22 mouse cellular contexts compared by ENCODE assay signal in genomic region chr13:71617198-71617597, GRCm38 (mm10).
A peak's percentile ranks its signal among the peaks of the same experiment; 100 is the strongest.
DNase-seq lines count a peak whose midpoint lies in the region; ATAC-seq and TF ChIP-seq lines count a peak whose summit lies in the region.
"Had no signal": no experiment of that assay in that cellular context is flagged by ENCODE, and none has a peak within 500 bp of the region (broad histone marks: within the 10 kb centered on the region; RNA-seq: fewer than 3 reads in every experiment).

No protein-coding gene starts in this region.

- H3K9ac ChIP-seq in lung, embryonic 14.5 days = no peak overlapping the region
- no peak overlapping the region for H3K9ac ChIP-seq in embryonic facial prominence, embryonic 14.5 days (ENCODE audit: low read depth, low read length)
- no peak overlapping the region for H3K9ac ChIP-seq in stomach, embryonic 14.5 days (replicated peaks; ENCODE audit: low read depth, low read length)
- H3K9ac ChIP-seq: forebrain, embryonic 12.5 days; heart, embryonic 12.5 days; liver, embryonic 13.5 days; midbrain, embryonic 13.5 days had no signal

- H3K9me3 ChIP-seq in lung, embryonic 14.5 days (ENCODE audit: low read depth, low read length) = no peaks in the 10 kb centered on the region
- H3K9me3 ChIP-seq in embryonic facial prominence, embryonic 14.5 days (ENCODE audit: control insufficient read depth, low read length) = no peaks in the 10 kb centered on the region
- no peaks in the 10 kb centered on the region for H3K9me3 ChIP-seq in stomach, embryonic 14.5 days (ENCODE audit: control insufficient read depth, low read depth, low read length)
- H3K9me3 ChIP-seq: forebrain, embryonic 12.5 days; heart, embryonic 12.5 days; liver, embryonic 13.5 days; midbrain, embryonic 13.5 days had no signal

- 34% methylated on average over 2 of the region's 2 CpGs for WGBS in lung, embryonic 14.5 days
- WGBS in embryonic facial prominence, embryonic 14.5 days = 23% methylated on average over 2 of the region's 2 CpGs
- 22% methylated on average over 2 of the region's 2 CpGs for WGBS in stomach, embryonic 14.5 days

- DNase-seq in lung, embryonic 14.5 days = peak; percentile 47
- no peak for DNase-seq in lung, postnatal 14 days
- peak; percentile 2 for DNase-seq in embryo, embryonic 11.5 days (ENCODE audit: low read depth, low spot score)
- peak; percentile 63 for DNase-seq in embryonic facial prominence, embryonic 14.5 days (ENCODE audit: low spot score)
- no peak for DNase-seq in gastrocnemius, postnatal 36 days
- DNase-seq in layer of hippocampus, postnatal 14 days (ENCODE audit: low spot score in 2 of 2) = no peak
- no peak for DNase-seq in MN1 (ENCODE audit: low spot score)
- DNase-seq: adrenal gland, adult 2 months; cerebellum, postnatal 10 days; gastrocnemius, postnatal 25 days; heart, postnatal 4 days; kidney, postnatal 25 days; layer of hippocampus, adult 9-11 months; liver, embryonic 13.5 days; right cerebral cortex, postnatal 25 days; thymus, adult 18-20 months had no signal

- intact Hi-C loops in gastrocnemius, postnatal 36 days (cut with DNase I) = no loop called here

- peak overlapping the region; percentile 69 for H3K27ac ChIP-seq in lung, embryonic 14.5 days (ENCODE audit: low read depth)
- H3K27ac ChIP-seq in embryonic facial prominence, embryonic 14.5 days (replicated peaks; ENCODE audit: low read depth, low read length) = no peak overlapping the region
- H3K27ac ChIP-seq in stomach, embryonic 14.5 days (ENCODE audit: low read length) = no peak overlapping the region
- H3K27ac ChIP-seq: forebrain, embryonic 12.5 days; liver, embryonic 13.5 days; macrophage; midbrain, embryonic 13.5 days had no signal

- H3K36me3 ChIP-seq in lung, embryonic 14.5 days (ENCODE audit: insufficient read depth) = no peaks in the 10 kb centered on the region
- H3K36me3 ChIP-seq in embryonic facial prominence, embryonic 14.5 days (ENCODE audit: control insufficient read depth, insufficient read depth, low read length) = no peaks in the 10 kb centered on the region
- H3K36me3 ChIP-seq in stomach, embryonic 14.5 days (ENCODE audit: control insufficient read depth, insufficient read depth, low read length) = no peaks in the 10 kb centered on the region
- H3K36me3 ChIP-seq: forebrain, embryonic 12.5 days; G1E; heart, embryonic 12.5 days; liver, embryonic 13.5 days; midbrain, embryonic 13.5 days had no signal

- peaks cover 4% of the 10 kb centered on the region; the same call in 1 of the 2 replicates for H3K4me1 ChIP-seq in lung, embryonic 14.5 days (ENCODE audit: insufficient read depth)
- no peaks in the 10 kb centered on the region; the same call in 1 of the 2 replicates for H3K4me1 ChIP-seq in embryonic facial prominence, embryonic 14.5 days (ENCODE audit: control insufficient read depth, insufficient read depth, low read length)
- H3K4me1 ChIP-seq in stomach, embryonic 14.5 days (ENCODE audit: control insufficient read depth, insufficient read depth, low read length) = no peaks in the 10 kb centered on the region
- H3K4me1 ChIP-seq: forebrain, embryonic 12.5 days; liver, embryonic 13.5 days; midbrain, embryonic 13.5 days had no signal

- TF ChIP-seq CTCF in lung, embryonic 14.5 days (IDR thresholded peaks at IDR 0.05; ENCODE audit: low read depth) = no peak

- no peak overlapping the region for H3K4me3 ChIP-seq in lung, embryonic 14.5 days (ENCODE audit: low read depth, low read length)
- no peak overlapping the region for H3K4me3 ChIP-seq in embryonic facial prominence, embryonic 14.5 days (ENCODE audit: low read depth, low read length)
- no peak overlapping the region for H3K4me3 ChIP-seq in stomach, embryonic 14.5 days (ENCODE audit: low read depth, low read length)
- H3K4me3 ChIP-seq: forebrain, embryonic 12.5 days; heart, embryonic 12.5 days; liver, embryonic 13.5 days; midbrain, embryonic 13.5 days had no signal

- H3K27me3 ChIP-seq in lung, embryonic 14.5 days (ENCODE audit: insufficient read depth, low read length) = no peaks in the 10 kb centered on the region
- no peaks in the 10 kb centered on the region for H3K27me3 ChIP-seq in embryonic facial prominence, embryonic 14.5 days (replicated peaks; ENCODE audit: control insufficient read depth, insufficient read depth, low read length)
- H3K27me3 ChIP-seq in stomach, embryonic 14.5 days (ENCODE audit: control insufficient read depth, insufficient read depth, low read length) = no peaks in the 10 kb centered on the region
- H3K27me3 ChIP-seq: forebrain, embryonic 12.5 days; liver, embryonic 13.5 days; midbrain, embryonic 13.5 days had no signal

- H3K4me2 ChIP-seq in lung, embryonic 14.5 days = no peak overlapping the region
- H3K4me2 ChIP-seq in embryonic facial prominence, embryonic 14.5 days (ENCODE audit: low read depth, low read length) = no peak overlapping the region
- no peak overlapping the region for H3K4me2 ChIP-seq in stomach, embryonic 14.5 days (replicated peaks; ENCODE audit: low read depth, low read length)
- H3K4me2 ChIP-seq: forebrain, embryonic 12.5 days; heart, embryonic 12.5 days; liver, embryonic 13.5 days; midbrain, embryonic 13.5 days had no signal

- peak; percentile 78 for ATAC-seq in lung, embryonic 14.5 days (ENCODE audit: insufficient read depth)
- ATAC-seq in embryonic facial prominence, embryonic 14.5 days (ENCODE audit: low read depth) = peak; percentile 87; the same call in 1 of the 2 replicates
- ATAC-seq in stomach, embryonic 14.5 days (ENCODE audit: insufficient number of reproducible peaks, insufficient read depth, low FRiP score, low read depth) = peak; percentile 71; the same call in 1 of the 2 replicates
- ATAC-seq: midbrain, embryonic 13.5 days had no signal

Comparison
In these comparisons a context has a peak if more than half of its experiments do, and no peak if none do; other contexts are left out.
1. DNase-seq: peak in lung, embryonic 14.5 days (single experiment), embryo, embryonic 11.5 days (single experiment) and embryonic facial prominence, embryonic 14.5 days (single experiment); none in lung, postnatal 14 days (single experiment), gastrocnemius, postnatal 36 days (0 of 2), layer of hippocampus, postnatal 14 days (0 of 2) and MN1 (single experiment).
2. Peak in every context shown above with its lines, with median percentiles within 50 percentile points of each other: ATAC-seq.